ENCODE assay signal across 18 mouse cellular contexts in the genomic region with DNA sequence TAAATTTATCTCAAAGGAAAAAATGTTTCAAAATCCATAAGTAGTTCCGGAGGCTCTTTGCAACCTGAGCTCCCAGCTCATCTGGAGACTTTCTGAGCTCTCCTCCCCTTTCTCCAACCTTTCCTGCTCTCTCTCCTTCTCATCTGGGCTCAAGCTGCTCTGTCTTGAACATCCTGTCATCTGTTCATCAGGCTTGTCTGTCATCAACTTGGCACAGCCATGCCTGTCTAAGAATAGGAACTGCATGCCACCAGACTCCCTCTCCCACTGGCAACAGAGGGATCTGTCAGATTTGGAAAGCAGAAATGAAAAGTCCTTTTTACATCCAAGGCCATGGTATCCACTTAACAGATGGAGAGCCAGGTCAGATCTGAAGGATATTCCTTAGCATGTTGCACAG.
DNase-seq lines count a peak whose midpoint lies in the region; ATAC-seq lines count a peak whose summit lies in the region.
"Had no signal": no experiment of that assay in that cellular context is flagged by ENCODE, and none has a peak within 500 bp of the region (broad histone marks: within the 10 kb centered on the region; RNA-seq: fewer than 3 reads in every experiment).

No protein-coding gene starts in this region.

- H3K36me3 ChIP-seq in forebrain, embryonic 14.5 days (ENCODE audit: control insufficient read depth, insufficient read depth, low read length) = no peaks in the 10 kb centered on the region
- H3K36me3 ChIP-seq in forebrain, embryonic 15.5 days = no peaks in the 10 kb centered on the region
- no peaks in the 10 kb centered on the region for H3K36me3 ChIP-seq in hindbrain, embryonic 10.5 days
- H3K36me3 ChIP-seq: forebrain, embryonic 10.5 days had no signal

- no peaks in the 10 kb centered on the region for H3K27me3 ChIP-seq in forebrain, embryonic 14.5 days (replicated peaks; ENCODE audit: control insufficient read depth, insufficient read depth, low read length)
- no peaks in the 10 kb centered on the region for H3K27me3 ChIP-seq in forebrain, embryonic 15.5 days
- H3K27me3 ChIP-seq in hindbrain, embryonic 10.5 days (ENCODE audit: insufficient read depth, poor library complexity, severe bottlenecking) = no peaks in the 10 kb centered on the region

- no peak for ATAC-seq in forebrain, embryonic 14.5 days
- no peak; the same call in 1 of the 2 replicates for ATAC-seq in forebrain, embryonic 15.5 days (replicated peaks)
- ATAC-seq: hindbrain, embryonic 16.5 days had no signal

- H3K27ac ChIP-seq in forebrain, embryonic 14.5 days (ENCODE audit: low read depth, low read length) = no peak overlapping the region
- H3K27ac ChIP-seq in forebrain, embryonic 15.5 days (replicated peaks) = no peak overlapping the region
- no peak overlapping the region for H3K27ac ChIP-seq in hindbrain, embryonic 10.5 days
- H3K27ac ChIP-seq: forebrain, embryonic 10.5 days; liver, embryonic 14.5 days; macrophage had no signal

- H3K9ac ChIP-seq in forebrain, embryonic 14.5 days (ENCODE audit: low read length) = no peak overlapping the region
- no peak overlapping the region for H3K9ac ChIP-seq in forebrain, embryonic 15.5 days (replicated peaks)
- H3K9ac ChIP-seq: liver, embryonic 14.5 days had no signal

- H3K4me3 ChIP-seq in forebrain, embryonic 14.5 days (ENCODE audit: low read depth, low read length) = no peak overlapping the region
- H3K4me3 ChIP-seq in forebrain, embryonic 15.5 days = no peak overlapping the region
- no peak overlapping the region for H3K4me3 ChIP-seq in hindbrain, embryonic 10.5 days
- H3K4me3 ChIP-seq: forebrain, embryonic 10.5 days had no signal

- H3K4me2 ChIP-seq in forebrain, embryonic 14.5 days (ENCODE audit: low read length) = no peak overlapping the region
- H3K4me2 ChIP-seq in forebrain, embryonic 15.5 days (replicated peaks) = no peak overlapping the region

- peak; percentile 39 for DNase-seq in forebrain, embryonic 14.5 days (ENCODE audit: low spot score)
- peak; percentile 41 to 67 for DNase-seq in right cerebral cortex, postnatal 10 days (ENCODE audit: low spot score in 2 of 2)
- DNase-seq in right cerebral cortex, adult 2 months (ENCODE audit: low spot score in 2 of 2) = no peak
- peak; percentile 34 for DNase-seq in heart, postnatal 4 days
- DNase-seq in telencephalon, adult 2 months (ENCODE audit: low read depth, low spot score) = peak; percentile 33
- DNase-seq in hindbrain, embryonic 10.5 days (ENCODE audit: low spot score) = no peak
- no peak for DNase-seq in neural tube, embryonic 10.5 days (ENCODE audit: extremely low spot score, low spot score)
- DNase-seq: adrenal gland, postnatal 36 days; B cell, adult 2 months; cerebellum, adult 18-20 months; kidney, postnatal 10 days; left cerebral cortex, postnatal 4 days; thymus, postnatal 14 days had no signal

- H3K9me3 ChIP-seq in forebrain, embryonic 14.5 days (replicated peaks; ENCODE audit: control insufficient read depth, low read length) = no peaks in the 10 kb centered on the region
- H3K9me3 ChIP-seq in forebrain, embryonic 15.5 days = no peaks in the 10 kb centered on the region
- H3K9me3 ChIP-seq in hindbrain, embryonic 10.5 days = no peaks in the 10 kb centered on the region
- H3K9me3 ChIP-seq: forebrain, embryonic 10.5 days had no signal

- H3K4me1 ChIP-seq in forebrain, embryonic 14.5 days (ENCODE audit: control insufficient read depth, insufficient read depth, low read length) = no peaks in the 10 kb centered on the region
- peaks cover 2% of the 10 kb centered on the region for H3K4me1 ChIP-seq in forebrain, embryonic 15.5 days
- H3K4me1 ChIP-seq in hindbrain, embryonic 10.5 days (replicated peaks) = peaks cover 8% of the 10 kb centered on the region

- 83% methylated on average over 1 of the region's 1 CpGs for WGBS in forebrain, embryonic 14.5 days
- WGBS in forebrain, embryonic 15.5 days = 71% methylated on average over 1 of the region's 1 CpGs
- 80% methylated on average over 1 of the region's 1 CpGs for WGBS in hindbrain, embryonic 10.5 days

Comparison
In these comparisons a context has a peak if more than half of its experiments do, and no peak if none do; other contexts are left out.
1. DNase-seq: peak in forebrain, embryonic 14.5 days (single experiment), right cerebral cortex, postnatal 10 days (2 of 2), heart, postnatal 4 days (single experiment) and telencephalon, adult 2 months (single experiment); none in right cerebral cortex, adult 2 months (0 of 2), hindbrain, embryonic 10.5 days (single experiment) and neural tube, embryonic 10.5 days (single experiment).